Mouse (Mus musculus): ENCODE results near the gene Mrps18a. TPM values are rescaled to one million over a fixed set of nuclear protein-coding genes. Genes with fewer than 3 reads are reported as not detected.

Gene Mrps18a
- total RNA-seq, 2 experiments from 2014 or later, result 74.1 to 79.3 TPM

Other genes with a start within 250 kb of the Mrps18a start
- 100 to 1,000 TPM; 135 to 170 TPM for gene Vegfa, start 78.6 kb upstream of the Mrps18a start, total RNA-seq (2021)
- gene Rsph9, start 33.2 kb downstream of the Mrps18a start, total RNA-seq (2021), result under 1 TPM; 0.29 to 0.38 TPM
- 10 to 100 TPM; 16.5 to 18.3 TPM for gene Mad2l1bp, start 42.6 kb downstream of the Mrps18a start, total RNA-seq (2021)
- gene Gtpbp2, start 50.0 kb downstream of the Mrps18a start, total RNA-seq (2021), result 10 to 100 TPM; 46.5 to 50.8 TPM
- 10 to 100 TPM; 10.6 to 10.9 TPM for gene Polh, start 91.7 kb downstream of the Mrps18a start, total RNA-seq (2021)
- 1 to 10 TPM; 9.0 to 9.4 TPM for gene Xpo5, start 91.8 kb downstream of the Mrps18a start, total RNA-seq (2021)
- 10 to 100 TPM; 16.4 to 16.5 TPM for gene Polr1c, start 137.1 kb downstream of the Mrps18a start, total RNA-seq (2021)
- gene Yipf3, start 137.1 kb downstream of the Mrps18a start, total RNA-seq (2021), result 10 to 100 TPM; 49.4 to 54.7 TPM
- under 1 TPM; 0.33 to 0.35 TPM for gene Lrrc73, start 142.5 kb downstream of the Mrps18a start, total RNA-seq (2021)
- gene Tjap1, start 172.0 kb downstream of the Mrps18a start, total RNA-seq (2021), result 10 to 100 TPM; 31.7 to 39.1 TPM
- gene Dlk2, start 186.4 kb downstream of the Mrps18a start, total RNA-seq (2021), result under 1 TPM in 1 of 2 experiments, not detected in 1; 0.21 TPM
- gene Abcc10, start 217.4 kb downstream of the Mrps18a start, total RNA-seq (2021), result 1 to 10 TPM; 2.7 to 2.8 TPM